Mouse (Mus musculus) intestine, embryonic 15.5 days (tissue): ENCODE results near the gene Gm10663. TPM values are rescaled to one million over a fixed set of nuclear protein-coding genes. Genes with fewer than 3 reads are reported as not detected.

Experiments
- polyA plus RNA-seq: library from polyadenylated mRNA; unstranded; fragments of >200 nt; fragmentation: Nextera tagmentation; extraction: Ambion mirVana; gene quantifications from 2 replicates; pipeline ENCODE4 v1.2.1, GENCODE M21; 2015

Gm10663 gene
- polyA plus RNA-seq, 1 experiment from 2014 or later, result not detected

Other genes starting within 250 kb of the Gm10663 start
- 19.5 and 21.4 TPM in 2 replicates for gene Klhl2, start 225.0 kb upstream of the Gm10663 start, polyA plus RNA-seq
- gene Tmem192, start 127.8 kb upstream of the Gm10663 start, polyA plus RNA-seq, result 46.0 and 50.8 TPM in 2 replicates
- not detected in 2 replicates for gene Trim75, start 87.2 kb upstream of the Gm10663 start, polyA plus RNA-seq
- not detected in 2 replicates for gene Trim61, start 56.5 kb upstream of the Gm10663 start, polyA plus RNA-seq
- gene Trim60, start 56.4 kb upstream of the Gm10663 start, polyA plus RNA-seq, result not detected in 2 replicates
- gene Apela, start 37.7 kb upstream of the Gm10663 start, polyA plus RNA-seq, result 3.6 and 6.9 TPM in 2 replicates
- 31.9 and 32.3 TPM in 2 replicates for gene BC030870, start 54.5 kb downstream of the Gm10663 start, polyA plus RNA-seq